Mouse (Mus musculus) macrophage (primary cell): Measurements from ENCODE around the gene Evi5l. TPM values are rescaled to one million over a fixed set of nuclear protein-coding genes. Genes with fewer than 3 reads are reported as not detected.

Source experiments
- H3K27ac ChIP-seq: fragments of 350-480 bp; formaldehyde crosslinking; 2 replicates; pipeline ENCODE4 v1.9.0; 2021
- H3K36me3 ChIP-seq: fragments of 350-480 bp; formaldehyde crosslinking; 2 replicates; pipeline ENCODE4 v1.9.0; 2021; ENCODE audit errors: inconsistent target
- H3K4me3 ChIP-seq: fragments of 350-480 bp; formaldehyde crosslinking; 2 replicates; pipeline ENCODE4 v1.9.0; 2021; ENCODE audit errors: inconsistent target
- H3K79me2 ChIP-seq: fragments of 350-480 bp; formaldehyde crosslinking; 2 replicates; pipeline ENCODE4 v1.9.0; 2021; ENCODE audit errors: inconsistent target
- WGBS: methylation state at CpG from one replicate; pipeline ENCODE4 v1.1.7; 2026; ENCODE audit warnings: inconsistent platforms; ENCODE audit not compliant: missing documents; 5-methylcytosine and 5-hydroxymethylcytosine counted together
- polyA plus RNA-seq: library from polyadenylated mRNA; stranded (reverse); fragments of 250-400 nt; gene quantifications from 3 replicates; pipeline ENCODE4 v1.2.4, GENCODE M21; 2018; ENCODE audit warnings: inconsistent platforms

Evi5l gene
- polyA plus RNA-seq, 1 experiment from 2014 or later = 6.2 TPM

GRCm38 (mm10) chr8:4214006-4214980 is 47.9 kb downstream of the Evi5l start:
- H3K4me3 ChIP-seq = peak overlapping the region; percentile 26
- no peaks in the 10 kb centered on the region for H3K36me3 ChIP-seq
- no peak overlapping the region for H3K27ac ChIP-seq
- no peaks in the 10 kb centered on the region for H3K79me2 ChIP-seq
- 4% methylated on average over 33 of the region's 33 CpGs for WGBS

- Histone ChIP-seq H3K4me3 (no peak overlapping the region), H3K27ac (no peak overlapping the region)
- WGBS = 37% methylated on average over 18 of the region's 18 CpGs
These were observed 49.9 kb downstream of the Evi5l start for GRCm38 (mm10) chr8:4216296-4216695.

GRCm38 (mm10) chr8:4216791-4217621 is 50.6 kb downstream of the Evi5l start, which contains the start of gene Prr36:
Prr36 (minus strand) TSS chr8:4217459.
- H3K4me3 ChIP-seq = no peak within 1 kb of the TSS
- WGBS = 8% methylated on average over 44 of the region's 44 CpGs
- H3K27ac ChIP-seq = no peak within 1 kb of the TSS
- H3K79me2 ChIP-seq = no peaks in the 10 kb centered on the region
- H3K36me3 ChIP-seq = no peaks in the 10 kb centered on the region

More at GRCm38 (mm10) chr8:4216296-4216695, 49.9 kb downstream of the Evi5l start:
- H3K79me2 ChIP-seq = no peaks in the 10 kb centered on the region
- H3K36me3 ChIP-seq = no peaks in the 10 kb centered on the region

- H3K36me3 ChIP-seq = no peaks in the 10 kb centered on the region
- H3K4me3 ChIP-seq = no peak overlapping the region
- 89% methylated on average over 3 of the region's 3 CpGs for WGBS
- no peaks in the 10 kb centered on the region for H3K79me2 ChIP-seq
- no peak overlapping the region for H3K27ac ChIP-seq
These were observed 53.2 kb downstream of the Evi5l start for GRCm38 (mm10) chr8:4219617-4220016.

- Histone ChIP-seq H3K27ac (no peak overlapping the region), H3K79me2 (no peaks in the 10 kb centered on the region), H3K4me3 (no peak overlapping the region), H3K36me3 (no peaks in the 10 kb centered on the region)
These were observed 55.7 kb downstream of the Evi5l start for GRCm38 (mm10) chr8:4222059-4222458.

GRCm38 (mm10) chr8:4226323-4226722 is 60.0 kb downstream of the Evi5l start:
- Histone ChIP-seq H3K79me2 (no peaks in the 10 kb centered on the region), H3K27ac (no peak overlapping the region), H3K4me3 (no peak overlapping the region), H3K36me3 (no peaks in the 10 kb centered on the region)
- WGBS = 46% methylated on average over 4 of the region's 4 CpGs

GRCm38 (mm10) chr8:4226739-4227347 is 60.5 kb downstream of the Evi5l start, which contains the start of gene Lrrc8e:
Lrrc8e (plus strand) TSS chr8:4226827.
- no peaks in the 10 kb centered on the region for H3K36me3 ChIP-seq
- no peaks in the 10 kb centered on the region for H3K79me2 ChIP-seq
- H3K4me3 ChIP-seq = no peak within 1 kb of the TSS
- no peak within 1 kb of the TSS for H3K27ac ChIP-seq
- 26% methylated on average over 20 of the region's 33 CpGs for WGBS

- Histone ChIP-seq H3K4me3 (no peak overlapping the region), H3K27ac (no peak overlapping the region), H3K36me3 (no peaks in the 10 kb centered on the region), H3K79me2 (no peaks in the 10 kb centered on the region)
- WGBS = 96% methylated on average over 4 of the region's 4 CpGs
These were observed 61.6 kb downstream of the Evi5l start for GRCm38 (mm10) chr8:4227919-4228318.

- H3K27ac ChIP-seq = no peak overlapping the region
- H3K36me3 ChIP-seq = no peaks in the 10 kb centered on the region
- no peak overlapping the region for H3K4me3 ChIP-seq
- H3K79me2 ChIP-seq = no peaks in the 10 kb centered on the region
- WGBS = 87% methylated on average over 5 of the region's 5 CpGs
These were observed 63.4 kb downstream of the Evi5l start for GRCm38 (mm10) chr8:4229784-4230183.

- Histone ChIP-seq H3K4me3 (no peak overlapping the region), H3K36me3 (no peaks in the 10 kb centered on the region), H3K79me2 (no peaks in the 10 kb centered on the region), H3K27ac (no peak overlapping the region)
- 76% methylated on average over 10 of the region's 10 CpGs for WGBS
These were observed 64.4 kb downstream of the Evi5l start for GRCm38 (mm10) chr8:4230612-4231351.

GRCm38 (mm10) chr8:4237814-4238433 is 71.6 kb downstream of the Evi5l start:
- 24% methylated on average over 15 of the region's 15 CpGs for WGBS
- H3K27ac ChIP-seq = peak overlapping the region; percentile 87
- H3K79me2 ChIP-seq = peaks cover 40% of the 10 kb centered on the region
- peak overlapping the region; percentile 56 for H3K4me3 ChIP-seq
- H3K36me3 ChIP-seq = peaks cover 6% of the 10 kb centered on the region; the same call in 1 of the 2 replicates

GRCm38 (mm10) chr8:4238434-4239192 is 72.2 kb downstream of the Evi5l start, which contains the start of the genes Map2k7 and Gm49320:
Map2k7 (plus strand) TSS chr8:4238740.
Gm49320 (plus strand) TSS chr8:4238865.
- Histone ChIP-seq H3K79me2 (peaks cover 41% of the 10 kb centered on the region), H3K4me3 (peak within 1 kb of the TSS; percentile 92), H3K36me3 (peaks cover 13% of the 10 kb centered on the region), H3K27ac (peak within 1 kb of the TSS; percentile 87)
- 1% methylated on average over 67 of the region's 71 CpGs for WGBS
